Mouse (Mus musculus) lung, postnatal 4 days (tissue): Measurements from ENCODE around the gene Apoe.
A peak's percentile ranks its signal among the peaks of the same experiment; 100 is the strongest.

Source experiments
- DNase-seq, 2 experiments: peaks; one replicate each; pipeline ENCODE4 v3.0.0; 2021

Gene Apoe

GRCm38 (mm10) chr7:19698907-19699826, at the start of gene Apoe:
Gene Apoe, minus strand, starts transcription at chr7:19699188.
- DNase-seq, result peak; percentile 55 to 79

GRCm38 (mm10) chr7:19747420-19748218, 48.6 kb upstream of the Apoe start:
- peak; percentile 67 to 83 for DNase-seq

- no peak for DNase-seq
Measured at GRCm38 (mm10) chr7:19746426-19747201, 47.6 kb upstream of the Apoe start.

GRCm38 (mm10) chr7:19745971-19746370, 47.0 kb upstream of the Apoe start:
- DNase-seq, result no peak

GRCm38 (mm10) chr7:19744590-19745385, 45.8 kb upstream of the Apoe start:
- DNase-seq, result peak; percentile 40 to 64

- no peak for DNase-seq
Measured at GRCm38 (mm10) chr7:19743791-19744190, 44.8 kb upstream of the Apoe start.

- no peak for DNase-seq
Measured at GRCm38 (mm10) chr7:19742468-19742867, 43.5 kb upstream of the Apoe start.

- DNase-seq, result peak; percentile 45 to 76
Measured at GRCm38 (mm10) chr7:19741329-19742031, 42.5 kb upstream of the Apoe start.

- peak in 1 of 2 experiments; percentile 46 for DNase-seq
Measured at GRCm38 (mm10) chr7:19740269-19740668, 41.3 kb upstream of the Apoe start.

GRCm38 (mm10) chr7:19738771-19739170, 39.8 kb upstream of the Apoe start:
- no peak for DNase-seq

- DNase-seq, result no peak
Measured at GRCm38 (mm10) chr7:19736389-19737057, 37.5 kb upstream of the Apoe start.

- DNase-seq, result no peak
Measured at GRCm38 (mm10) chr7:19734178-19734666, 35.2 kb upstream of the Apoe start.

- no peak for DNase-seq
Measured at GRCm38 (mm10) chr7:19726541-19726940, 27.6 kb upstream of the Apoe start.

GRCm38 (mm10) chr7:19724167-19724566, 25.2 kb upstream of the Apoe start:
- DNase-seq, result peak; percentile 60 to 74

- peak; percentile 77 to 82 for DNase-seq
Measured at GRCm38 (mm10) chr7:19722754-19723195, 23.8 kb upstream of the Apoe start.

- DNase-seq, result no peak
Measured at GRCm38 (mm10) chr7:19719200-19719599, 20.2 kb upstream of the Apoe start.

- no peak for DNase-seq
Measured at GRCm38 (mm10) chr7:19718297-19718952, 19.4 kb upstream of the Apoe start.

GRCm38 (mm10) chr7:19717346-19717745, 18.4 kb upstream of the Apoe start:
- DNase-seq, result no peak

GRCm38 (mm10) chr7:19716822-19717221, 17.8 kb upstream of the Apoe start:
- no peak for DNase-seq
